8 mouse cellular contexts compared by ENCODE assay signal in genomic region chr1:64616076-64616475, GRCm38 (mm10). TPM values are rescaled to one million over a fixed set of nuclear protein-coding genes. Genes with fewer than 3 reads are reported as not detected.
A peak's percentile ranks its signal among the peaks of the same experiment; 100 is the strongest.
DNase-seq lines count a peak whose midpoint lies in the region; ATAC-seq and TF ChIP-seq lines count a peak whose summit lies in the region.

No protein-coding gene starts in this region.

- no peak for TF ChIP-seq CTCF in small intestine, adult 2 months (IDR thresholded peaks at IDR 0.05; ENCODE audit: extremely low read depth, insufficient read length, insufficient replicate concordance, low read depth, low read length)

- no peak for DNase-seq in lung, postnatal 36 days
- DNase-seq in forebrain, embryonic 10.5 days (ENCODE audit: extremely low spot score, low spot score), result no peak
- no peak for DNase-seq in limb, embryonic 11.5 days (ENCODE audit: low spot score)
- no peak for DNase-seq in right cerebral cortex, postnatal 10 days (ENCODE audit: low spot score in 2 of 2)
- no peak for DNase-seq in ovary, adult 18-20 months (ENCODE audit: low spot score)
- no peak for DNase-seq in embryo, embryonic 9.5 days (ENCODE audit: extremely low spot score)

- no peak for ATAC-seq in lung, embryonic 16.5 days (ENCODE audit: low read depth)
- no peak for ATAC-seq in limb, embryonic 11.5 days (ENCODE audit: insufficient number of reproducible peaks, low FRiP score, low TSS enrichment, low read depth)

- no peak overlapping the region for H3K27ac ChIP-seq in lung, embryonic 16.5 days (ENCODE audit: low read length)
- peak overlapping the region; percentile 97; the same call in 1 of the 2 replicates for H3K27ac ChIP-seq in forebrain, embryonic 10.5 days
- H3K27ac ChIP-seq in limb, embryonic 11.5 days (replicated peaks; ENCODE audit: low read depth, low read length), result no peak overlapping the region
- peak overlapping the region; percentile 71 for H3K27ac ChIP-seq in small intestine, adult 2 months (ENCODE audit: insufficient read depth, low read depth, low read length)

- H3K4me1 ChIP-seq in lung, embryonic 16.5 days (replicated peaks; ENCODE audit: control insufficient read depth, insufficient read depth, low read length), result peaks cover 10% of the 10 kb centered on the region; the same call in 1 of the 2 replicates
- H3K4me1 ChIP-seq in forebrain, embryonic 10.5 days, result peaks cover 35% of the 10 kb centered on the region
- H3K4me1 ChIP-seq in limb, embryonic 11.5 days (ENCODE audit: control insufficient read depth, insufficient read depth, low read length), result peaks cover 6% of the 10 kb centered on the region; the same call in 1 of the 2 replicates
- no peaks in the 10 kb centered on the region; the same call in 1 of the 2 replicates for H3K4me1 ChIP-seq in small intestine, adult 2 months (ENCODE audit: control insufficient read depth, insufficient read depth, insufficient read length, low read length)

- WGBS in lung, embryonic 16.5 days, result 57% methylated on average over 6 of the region's 6 CpGs
- WGBS in forebrain, embryonic 10.5 days, result 71% methylated on average over 6 of the region's 6 CpGs
- WGBS in limb, embryonic 11.5 days, result 84% methylated on average over 6 of the region's 6 CpGs
- 71% methylated on average over 6 of the region's 6 CpGs for WGBS in small intestine, adult 2 months

- peak overlapping the region; percentile 86 for H3K4me2 ChIP-seq in lung, embryonic 16.5 days (ENCODE audit: low read depth, low read length)
- peak overlapping the region; percentile 47 for H3K4me2 ChIP-seq in limb, embryonic 11.5 days (ENCODE audit: low read depth, severe bottlenecking)

- no peaks in the 10 kb centered on the region for H3K9me3 ChIP-seq in lung, embryonic 16.5 days (ENCODE audit: control insufficient read depth, low read length)
- no peaks in the 10 kb centered on the region for H3K9me3 ChIP-seq in forebrain, embryonic 10.5 days
- H3K9me3 ChIP-seq in limb, embryonic 11.5 days (ENCODE audit: control insufficient read depth, low read length), result no peaks in the 10 kb centered on the region

- TF ChIP-seq POLR2A in small intestine, adult 2 months (IDR thresholded peaks at IDR 0.05; ENCODE audit: low read depth, low read length), result no peak

- no peaks in the 10 kb centered on the region; the same call in 1 of the 2 replicates for H3K36me3 ChIP-seq in lung, embryonic 16.5 days (ENCODE audit: control insufficient read depth, insufficient read depth, low read length)
- peaks cover 29% of the 10 kb centered on the region for H3K36me3 ChIP-seq in forebrain, embryonic 10.5 days (replicated peaks)
- no peaks in the 10 kb centered on the region; the same call in 1 of the 2 replicates for H3K36me3 ChIP-seq in limb, embryonic 11.5 days (ENCODE audit: control insufficient read depth, insufficient read depth, low read length)
- no peaks in the 10 kb centered on the region for H3K36me3 ChIP-seq in small intestine, adult 2 months (ENCODE audit: control insufficient read depth, insufficient read depth, low read length)

- H3K9ac ChIP-seq in lung, embryonic 16.5 days (ENCODE audit: low read length), result peak overlapping the region; percentile 95; the same call in 1 of the 2 replicates
- H3K9ac ChIP-seq in limb, embryonic 11.5 days (ENCODE audit: low read length), result peak overlapping the region; percentile 92

- peak overlapping the region; percentile 84 for H3K4me3 ChIP-seq in lung, embryonic 16.5 days (ENCODE audit: low read length)
- H3K4me3 ChIP-seq in forebrain, embryonic 10.5 days, result peak overlapping the region; percentile 75
- H3K4me3 ChIP-seq in limb, embryonic 11.5 days (ENCODE audit: low read depth, low read length), result peak overlapping the region; percentile 68; the same call in 1 of the 2 replicates
- peak overlapping the region; percentile 22; the same call in 1 of the 2 replicates for H3K4me3 ChIP-seq in small intestine, adult 2 months (ENCODE audit: low read depth, low read length)

- H3K27me3 ChIP-seq in lung, embryonic 16.5 days (ENCODE audit: control insufficient read depth, insufficient read depth, low read depth, low read length), result no peaks in the 10 kb centered on the region
- no peaks in the 10 kb centered on the region for H3K27me3 ChIP-seq in forebrain, embryonic 10.5 days (ENCODE audit: poor library complexity, severe bottlenecking)
- H3K27me3 ChIP-seq in limb, embryonic 11.5 days (ENCODE audit: control insufficient read depth, insufficient read depth, low read length), result no peaks in the 10 kb centered on the region
- no peaks in the 10 kb centered on the region for H3K27me3 ChIP-seq in small intestine, adult 2 months (ENCODE audit: control insufficient read depth, insufficient read depth, low read length)

RNA-seq across cellular contexts. Expression of gene Mettl21a, which starts 1.0 kb away (rescaled TPM):
- polyA plus RNA-seq in lung, embryonic 16.5 days (2015; fragmentation: Nextera tagmentation; extraction: Ambion mirVana), result 17.7 and 18.1 TPM in 2 replicates
- 22.2 and 22.3 TPM in 2 replicates for polyA plus RNA-seq in forebrain, embryonic 10.5 days (2016; fragmentation: Nextera tagmentation; extraction: Ambion mirVana)
- polyA plus RNA-seq in limb, embryonic 11.5 days (2014; fragmentation: Nextera tagmentation; extraction: Ambion mirVana), result 22.4 and 23.6 TPM in 2 replicates
- 3.0 and 4.6 TPM in 2 replicates for polyA plus RNA-seq in small intestine, adult 2 months (2012; rRNA removed)

Comparison
In these comparisons a context has a peak if more than half of its experiments do, and no peak if none do; other contexts are left out.
1. H3K27ac ChIP-seq: peak in forebrain, embryonic 10.5 days (single experiment) and small intestine, adult 2 months (single experiment); none in lung, embryonic 16.5 days (single experiment) and limb, embryonic 11.5 days (single experiment).
2. H3K4me3 ChIP-seq: peak in every context shown above with its lines; median percentile 84 in lung, embryonic 16.5 days; 75 in forebrain, embryonic 10.5 days; 68 in limb, embryonic 11.5 days; 22 in small intestine, adult 2 months.